Mouse (Mus musculus) midbrain, embryonic 13.5 days (tissue): ENCODE results near the gene Gm49318. TPM values are rescaled to one million over a fixed set of nuclear protein-coding genes. Genes with fewer than 3 reads are reported as not detected.

ENCODE experiments used
- ATAC-seq: fragments of 200-750 bp; cut with Nextera tagmentation; 2 replicates; pipeline ENCODE4 v1.8.0; 2017; ENCODE audit warnings: mild to moderate bottlenecking, moderate TSS enrichment, moderate library complexity
- H3K27ac ChIP-seq: fragments of 300-500 bp; sonication (generic); 2 replicates; pipeline ENCODE4 v1.5.1; 2015; ENCODE audit warnings: inconsistent platforms, mild to moderate bottlenecking, moderate library complexity
- H3K27me3 ChIP-seq: fragments of 300-500 bp; sonication (generic); 2 replicates; pipeline ENCODE4 v1.6.1; 2015; ENCODE audit warnings: mild to moderate bottlenecking, inconsistent platforms
- H3K36me3 ChIP-seq: fragments of 300-500 bp; sonication (generic); 2 replicates; pipeline ENCODE4 v1.6.1; 2015; ENCODE audit warnings: mild to moderate bottlenecking, inconsistent platforms
- H3K4me1 ChIP-seq: fragments of 300-500 bp; sonication (generic); replicated peaks from 2 replicates; pipeline ENCODE4 v1.6.1; 2015; ENCODE audit warnings: inconsistent platforms
- H3K4me2 ChIP-seq: fragments of 300-500 bp; sonication (generic); replicated peaks from 2 replicates; pipeline ENCODE4 v1.6.1; 2015; ENCODE audit warnings: moderate library complexity, mild to moderate bottlenecking, inconsistent platforms
- H3K4me3 ChIP-seq: fragments of 300-500 bp; sonication (generic); replicated peaks from 2 replicates; pipeline ENCODE4 v1.5.1; 2015; ENCODE audit warnings: mild to moderate bottlenecking, inconsistent platforms
- H3K9ac ChIP-seq: fragments of 300-500 bp; sonication (generic); replicated peaks from 2 replicates; pipeline ENCODE4 v1.6.1; 2015; ENCODE audit warnings: mild to moderate bottlenecking, inconsistent platforms
- H3K9me3 ChIP-seq: fragments of 300-500 bp; sonication (generic); 2 replicates; pipeline ENCODE4 v1.6.1; 2016; ENCODE audit warnings: mild to moderate bottlenecking, inconsistent platforms
- WGBS: fragments of 180-500 bp; shearing (Covaris S2); methylation state at CpG from one replicate; pipeline ENCODE4 v1.1.7; 2015; 5-methylcytosine and 5-hydroxymethylcytosine counted together
- polyA plus RNA-seq: library from polyadenylated mRNA; unstranded; fragments of >200 nt; fragmentation: Nextera tagmentation; extraction: Ambion mirVana; gene quantifications from 2 replicates; pipeline ENCODE4 v1.2.1, GENCODE M21; 2015

Gm49318 gene
- polyA plus RNA-seq, 1 experiment from 2014 or later: not detected

- no peak for ATAC-seq
- H3K9ac ChIP-seq: no peak overlapping the region
- peaks cover 14% of the 10 kb centered on the region for H3K4me1 ChIP-seq
- peaks cover 73% of the 10 kb centered on the region for H3K36me3 ChIP-seq
- WGBS: 98% methylated on average over 11 of the region's 11 CpGs
- no peaks in the 10 kb centered on the region for H3K27me3 ChIP-seq
- no peak overlapping the region for H3K4me2 ChIP-seq
- H3K9me3 ChIP-seq: no peaks in the 10 kb centered on the region
- H3K4me3 ChIP-seq: no peak overlapping the region
- no peak overlapping the region for H3K27ac ChIP-seq
Observed at GRCm38 (mm10) chr9:22065642-22066041, 5.4 kb downstream of the Gm49318 start.

DNA sequence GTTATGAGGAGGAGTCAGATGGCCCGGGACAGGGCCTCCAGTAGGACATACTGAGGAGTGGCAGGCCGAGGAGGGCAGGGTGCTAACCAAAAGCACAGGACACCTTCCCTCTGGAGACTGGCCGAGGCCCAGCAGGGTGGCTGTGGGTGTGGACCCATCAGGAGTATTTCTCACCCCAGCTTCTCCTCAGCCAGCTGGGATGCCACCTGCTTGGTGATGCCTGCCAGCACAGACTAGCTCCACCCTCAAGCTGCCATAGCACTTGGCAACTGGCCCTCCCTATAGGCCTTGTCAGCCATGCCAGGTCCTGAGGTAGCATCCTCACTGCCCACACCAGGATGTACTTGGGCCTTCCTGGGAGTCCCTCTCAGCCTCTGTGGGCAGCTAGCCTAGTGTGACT is 6.7 kb downstream of the Gm49318 start:
- Histone ChIP-seq H3K27me3 (no peaks in the 10 kb centered on the region), H3K4me2 (no peak overlapping the region)
- ATAC-seq: no peak

GRCm38 (mm10) chr9:22061339-22061738 is 9.7 kb downstream of the Gm49318 start:
- no peak for ATAC-seq
- Histone ChIP-seq H3K4me2 (no peak overlapping the region), H3K27ac (no peak overlapping the region), H3K9ac (no peak overlapping the region), H3K27me3 (no peaks in the 10 kb centered on the region), H3K9me3 (no peaks in the 10 kb centered on the region), H3K4me3 (no peak overlapping the region), H3K4me1 (no peaks in the 10 kb centered on the region), H3K36me3 (peaks cover 86% of the 10 kb centered on the region)
- 89% methylated on average over 2 of the region's 2 CpGs for WGBS

More for the DNA sequence above, 6.7 kb downstream of the Gm49318 start:
- Histone ChIP-seq H3K4me1 (peaks cover 1% of the 10 kb centered on the region; the same call in 1 of the 2 replicates), H3K9ac (no peak overlapping the region), H3K4me3 (no peak overlapping the region), H3K27ac (no peak overlapping the region), H3K36me3 (peaks cover 81% of the 10 kb centered on the region), H3K9me3 (no peaks in the 10 kb centered on the region)
- whole genome bisulfite sequencing: 89% methylated on average over 3 of the region's 3 CpGs

- H3K9ac ChIP-seq: no peak overlapping the region
- H3K9me3 ChIP-seq: no peaks in the 10 kb centered on the region
- H3K4me2 ChIP-seq: no peak overlapping the region
- peaks cover 7% of the 10 kb centered on the region for H3K4me1 ChIP-seq
- H3K27ac ChIP-seq: no peak overlapping the region
- peaks cover 2% of the 10 kb centered on the region; the same call in 1 of the 2 replicates for H3K27me3 ChIP-seq
- 85% methylated on average over 9 of the region's 9 CpGs for WGBS
- no peak overlapping the region for H3K4me3 ChIP-seq
- H3K36me3 ChIP-seq: peaks cover 53% of the 10 kb centered on the region
- ATAC-seq: no peak
Observed at GRCm38 (mm10) chr9:22058011-22058424, 13.0 kb downstream of the Gm49318 start.

DNA sequence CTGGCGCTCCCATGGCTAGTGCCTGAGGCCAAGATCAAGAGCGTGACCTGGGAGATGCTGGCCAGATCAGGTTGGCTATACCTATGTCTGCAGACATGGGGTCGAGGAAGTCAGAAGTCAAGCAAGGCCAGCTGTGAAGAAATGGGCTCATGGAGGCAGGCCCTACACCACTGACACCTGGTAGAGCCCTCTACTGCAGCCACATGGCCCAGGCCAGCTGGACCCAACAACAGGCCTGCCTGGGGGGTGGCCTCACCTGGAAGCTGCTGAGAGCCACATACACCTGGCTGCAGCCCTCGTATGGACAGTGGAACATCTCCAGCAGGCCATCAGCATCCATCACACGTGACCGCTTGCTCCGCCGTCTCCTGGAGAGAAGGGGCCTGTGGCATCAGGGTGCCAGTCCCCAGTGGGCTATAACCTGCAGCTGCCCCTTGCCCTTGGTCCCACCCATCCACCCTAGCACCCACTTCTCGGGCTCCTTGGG is 14.0 kb downstream of the Gm49318 start:
- ATAC-seq: no peak
- Histone ChIP-seq H3K4me2 (no peak overlapping the region), H3K4me3 (no peak overlapping the region), H3K27me3 (peaks cover 7% of the 10 kb centered on the region; the same call in 1 of the 2 replicates), H3K9ac (no peak overlapping the region), H3K9me3 (no peaks in the 10 kb centered on the region), H3K36me3 (peaks cover 45% of the 10 kb centered on the region), H3K4me1 (peaks cover 10% of the 10 kb centered on the region), H3K27ac (no peak overlapping the region)
- 94% methylated on average over 9 of the region's 9 CpGs for whole genome bisulfite sequencing

- Histone ChIP-seq H3K9ac (no peak overlapping the region), H3K4me1 (peaks cover 11% of the 10 kb centered on the region), H3K4me2 (no peak overlapping the region), H3K36me3 (peaks cover 39% of the 10 kb centered on the region), H3K27me3 (peaks cover 7% of the 10 kb centered on the region; the same call in 1 of the 2 replicates), H3K27ac (no peak overlapping the region), H3K4me3 (no peak overlapping the region), H3K9me3 (no peaks in the 10 kb centered on the region)
- 81% methylated on average over 9 of the region's 9 CpGs for WGBS
- ATAC-seq: no peak
Observed at GRCm38 (mm10) chr9:22056303-22056910, 14.7 kb downstream of the Gm49318 start.

GRCm38 (mm10) chr9:22055713-22056112 is 15.3 kb downstream of the Gm49318 start:
- Histone ChIP-seq H3K27me3 (peaks cover 7% of the 10 kb centered on the region; the same call in 1 of the 2 replicates), H3K4me1 (peaks cover 11% of the 10 kb centered on the region), H3K9me3 (no peaks in the 10 kb centered on the region), H3K9ac (no peak overlapping the region), H3K4me2 (no peak overlapping the region), H3K36me3 (peaks cover 33% of the 10 kb centered on the region), H3K27ac (no peak overlapping the region), H3K4me3 (no peak overlapping the region)
- no peak for ATAC-seq
- WGBS: 42% methylated on average over 29 of the region's 29 CpGs

- H3K9me3 ChIP-seq: no peaks in the 10 kb centered on the region
- peak overlapping the region; percentile 20 for H3K4me3 ChIP-seq
- peak; percentile 9; the same call in 1 of the 2 replicates for ATAC-seq
- peaks cover 27% of the 10 kb centered on the region for H3K36me3 ChIP-seq
- 0 out of 2 replicates have a peak overlapping the region, but pooled peaks have one; percentile 10 for H3K9ac ChIP-seq
- WGBS: 2% methylated on average over 32 of the region's 32 CpGs
- peaks cover 19% of the 10 kb centered on the region for H3K4me1 ChIP-seq
- H3K27ac ChIP-seq: peak overlapping the region; percentile 14; the same call in 1 of the 2 replicates
- peak overlapping the region; percentile 53 for H3K4me2 ChIP-seq
- H3K27me3 ChIP-seq: peaks cover 7% of the 10 kb centered on the region; the same call in 1 of the 2 replicates
Observed at GRCm38 (mm10) chr9:22054411-22055076, 16.5 kb downstream of the Gm49318 start.

DNA sequence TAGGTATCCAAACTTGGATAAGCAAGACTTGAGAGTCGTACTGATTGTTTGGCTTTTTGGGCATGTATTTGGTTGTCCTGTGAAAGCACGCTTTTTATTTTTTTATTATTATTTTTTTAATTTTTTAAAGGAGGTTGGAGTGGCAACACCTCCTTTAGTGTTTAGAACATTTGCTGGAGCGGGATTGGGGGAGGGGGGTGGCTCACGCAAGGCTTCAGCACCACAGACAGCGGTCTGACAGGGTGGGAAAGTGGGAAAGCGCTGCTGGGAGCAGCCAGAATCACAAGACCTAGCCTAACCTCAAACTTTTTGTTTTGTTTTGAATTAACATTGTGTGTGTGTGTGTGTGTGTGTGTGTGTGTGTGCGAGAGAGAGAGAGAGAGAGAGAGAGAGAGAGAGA is 17.4 kb downstream of the Gm49318 start:
- H3K27ac ChIP-seq: no peak overlapping the region
- WGBS: 34% methylated on average over 6 of the region's 7 CpGs
- H3K36me3 ChIP-seq: peaks cover 22% of the 10 kb centered on the region
- no peak for ATAC-seq
- H3K4me1 ChIP-seq: peaks cover 28% of the 10 kb centered on the region
- no peaks in the 10 kb centered on the region for H3K9me3 ChIP-seq
- no peak overlapping the region for H3K4me2 ChIP-seq
- H3K9ac ChIP-seq: no peak overlapping the region
- peaks cover 7% of the 10 kb centered on the region; the same call in 1 of the 2 replicates for H3K27me3 ChIP-seq
- no peak overlapping the region for H3K4me3 ChIP-seq

- Histone ChIP-seq H3K9ac (peak within 1 kb of the TSS; percentile 96), H3K27ac (peak within 1 kb of the TSS; percentile 94), H3K36me3 (peaks cover 4% of the 10 kb centered on the region), H3K4me3 (peak within 1 kb of the TSS; percentile 99), H3K9me3 (no peaks in the 10 kb centered on the region), H3K4me1 (peaks cover 45% of the 10 kb centered on the region), H3K27me3 (peaks cover 7% of the 10 kb centered on the region; the same call in 1 of the 2 replicates), H3K4me2 (peak within 1 kb of the TSS; percentile 83)
- under 1% methylated on average over 23 of the region's 28 CpGs for WGBS
- ATAC-seq: peak; percentile 79
Observed at GRCm38 (mm10) chr9:22051958-22052254, 19.2 kb downstream of the Gm49318 start, which contains the start of gene Elavl3. Elavl3 (minus strand) TSS chr9:22052023.

DNA sequence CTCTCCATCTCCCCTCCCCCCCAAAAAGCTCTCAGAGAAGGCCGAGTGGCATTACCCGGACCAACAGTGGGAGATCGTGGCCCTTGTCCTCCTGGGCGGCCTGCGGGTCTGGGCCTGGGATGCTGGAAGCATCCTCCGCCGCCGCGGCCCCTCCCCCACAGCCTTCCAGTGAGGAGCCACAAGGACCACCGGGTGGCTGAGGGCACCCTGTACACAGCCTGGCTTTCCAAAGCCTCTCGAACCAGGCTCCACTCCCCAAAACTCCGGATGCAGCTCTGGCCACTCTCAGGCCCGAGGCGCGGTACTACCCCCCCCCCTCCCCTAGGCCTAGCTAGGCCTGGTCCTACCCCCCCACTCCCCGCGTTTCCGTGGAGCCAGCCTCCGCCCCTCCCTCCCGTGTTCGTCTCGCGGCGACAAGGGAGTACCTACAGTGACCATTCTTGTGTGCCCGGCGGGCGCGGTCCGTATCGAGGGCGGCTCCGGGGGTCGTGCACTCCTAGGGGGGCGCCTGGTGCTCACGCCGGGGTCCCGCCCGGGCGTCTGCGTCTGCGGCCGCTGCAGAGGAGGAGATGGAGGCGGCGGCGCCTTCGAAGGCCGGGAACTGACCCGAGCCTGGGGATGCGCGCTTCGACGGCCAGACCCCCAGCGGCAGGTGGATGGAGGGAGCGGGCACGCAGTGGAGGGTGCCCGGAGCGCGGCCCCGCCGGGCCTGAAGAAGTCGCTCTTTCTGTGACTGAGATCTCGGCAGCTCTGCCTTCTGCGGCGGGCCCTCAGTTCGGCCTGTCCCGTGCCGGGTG is 19.7 kb downstream of the Gm49318 start:
- Histone ChIP-seq H3K4me3 (peak overlapping the region; percentile 99), H3K9me3 (no peaks in the 10 kb centered on the region), H3K36me3 (no peaks in the 10 kb centered on the region; the same call in 1 of the 2 replicates), H3K4me1 (peaks cover 51% of the 10 kb centered on the region), H3K4me2 (peak overlapping the region; percentile 83), H3K27ac (peak overlapping the region; percentile 94), H3K27me3 (peaks cover 7% of the 10 kb centered on the region; the same call in 1 of the 2 replicates), H3K9ac (peak overlapping the region; percentile 96)
- under 1% methylated on average over 61 of the region's 67 CpGs for WGBS
- ATAC-seq: peak; percentile 30
